Mouse (Mus musculus) frontal cortex, postnatal 14 days (tissue): Measurements from ENCODE around the gene Fut1.
A peak's percentile ranks its signal among the peaks of the same experiment; 100 is the strongest.
"Not testable (repeated sequence)": the region's sequence is repeated elsewhere in the genome, so short reads cannot be mapped to it uniquely, and the experiment has no call there.

Experiments
- DNase-seq, 2 experiments: peaks; one replicate each; pipeline ENCODE4 v3.0.0; 2022; ENCODE audit warnings: low spot score in 2 of 2

The Fut1 gene

GRCm38 (mm10) chr7:45638623-45639401 is 21.7 kb downstream of the Fut1 start:
- peak; percentile 93 to 96 for DNase-seq

DNA sequence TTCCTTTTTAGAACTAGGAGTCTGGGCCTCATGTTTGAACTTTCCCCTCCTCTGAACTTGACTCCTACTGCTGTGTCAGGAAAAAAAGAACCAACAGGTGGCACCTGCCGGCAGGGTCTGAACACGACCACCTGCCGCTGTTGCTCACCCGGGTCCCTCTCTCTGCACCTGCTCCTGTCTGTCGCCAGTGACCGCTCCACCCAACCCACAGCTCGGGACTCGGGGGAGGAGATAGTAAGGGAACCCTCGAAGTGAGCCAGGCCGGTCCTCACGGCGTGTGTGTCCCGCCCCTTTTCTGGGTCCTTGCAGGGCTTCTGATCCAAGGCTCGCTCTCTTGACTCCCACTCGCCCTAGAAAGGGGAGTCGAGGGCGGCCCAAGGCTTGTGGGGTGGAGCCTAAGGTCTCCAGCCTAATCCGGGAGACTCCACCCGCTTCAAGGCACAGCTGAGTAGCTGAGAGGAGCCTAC is 22.5 kb downstream of the Fut1 start, which contains the start of gene Mamstr:
Mamstr (plus strand) TSS at position 417 of the 467 bp plus-strand sequence.
- no peak for DNase-seq

GRCm38 (mm10) chr7:45640191-45640957 is 23.3 kb downstream of the Fut1 start:
- DNase-seq: no peak

DNA sequence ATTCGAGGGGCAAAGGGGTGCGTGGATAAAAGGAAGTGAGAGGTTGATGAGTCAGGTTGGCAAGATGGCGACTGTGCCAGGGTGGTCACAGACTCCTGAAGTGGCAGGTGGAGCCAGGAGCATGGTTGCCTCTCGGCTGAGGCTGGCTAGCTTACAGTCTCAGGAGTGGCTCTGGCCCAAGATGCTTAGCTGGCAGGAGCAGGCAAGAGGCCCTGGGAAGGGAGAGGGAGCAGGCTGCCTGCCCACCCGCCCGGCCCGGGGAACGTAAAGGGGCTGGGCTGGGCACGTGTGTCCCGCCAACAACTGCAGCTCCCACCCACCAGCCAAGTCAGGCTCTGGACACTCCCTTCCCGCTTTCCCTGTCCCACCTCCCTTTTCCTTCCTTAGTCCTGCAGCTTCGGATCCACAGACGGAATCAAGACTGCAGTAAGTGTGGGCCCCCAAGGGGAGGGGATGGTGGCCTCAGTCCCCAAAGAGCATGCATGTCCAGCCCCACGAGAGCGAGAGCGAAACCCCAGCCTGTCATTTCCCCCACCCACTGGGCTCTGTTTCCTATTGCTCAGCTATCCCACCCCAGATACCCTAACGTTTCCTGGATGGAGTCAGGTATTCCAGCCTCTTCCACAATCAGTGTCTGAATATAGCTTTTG is 24.4 kb downstream of the Fut1 start:
- DNase-seq: no peak

DNA sequence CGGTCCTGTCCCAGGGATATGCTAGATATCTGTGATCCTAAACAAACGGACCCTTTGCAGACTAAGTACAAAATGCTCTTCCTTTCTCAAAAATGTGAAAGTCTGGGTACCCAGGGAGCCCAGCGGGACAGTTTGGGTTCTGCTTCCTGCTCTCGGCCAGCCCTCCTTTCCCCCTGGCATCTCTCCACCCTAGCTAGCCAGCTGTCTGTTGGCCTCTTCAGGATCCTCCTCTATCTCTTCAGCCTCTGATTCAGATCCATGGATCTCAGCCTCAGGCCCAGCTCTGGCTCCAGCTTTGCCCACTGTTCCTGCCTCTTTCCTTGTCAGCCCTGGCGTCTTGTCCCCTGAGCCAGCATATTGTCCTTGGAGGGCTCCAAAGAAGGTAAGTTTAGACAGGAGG is 25.0 kb downstream of the Fut1 start:
- DNase-seq: no peak

GRCm38 (mm10) chr7:45642503-45643255 is 25.6 kb downstream of the Fut1 start:
- DNase-seq: no peak

- peak; percentile 84 to 90 for DNase-seq
Measured at GRCm38 (mm10) chr7:45643441-45644178, 26.5 kb downstream of the Fut1 start.

- peak; percentile 56 to 68 for DNase-seq
Measured at GRCm38 (mm10) chr7:45644183-45644582, 27.1 kb downstream of the Fut1 start.

DNA sequence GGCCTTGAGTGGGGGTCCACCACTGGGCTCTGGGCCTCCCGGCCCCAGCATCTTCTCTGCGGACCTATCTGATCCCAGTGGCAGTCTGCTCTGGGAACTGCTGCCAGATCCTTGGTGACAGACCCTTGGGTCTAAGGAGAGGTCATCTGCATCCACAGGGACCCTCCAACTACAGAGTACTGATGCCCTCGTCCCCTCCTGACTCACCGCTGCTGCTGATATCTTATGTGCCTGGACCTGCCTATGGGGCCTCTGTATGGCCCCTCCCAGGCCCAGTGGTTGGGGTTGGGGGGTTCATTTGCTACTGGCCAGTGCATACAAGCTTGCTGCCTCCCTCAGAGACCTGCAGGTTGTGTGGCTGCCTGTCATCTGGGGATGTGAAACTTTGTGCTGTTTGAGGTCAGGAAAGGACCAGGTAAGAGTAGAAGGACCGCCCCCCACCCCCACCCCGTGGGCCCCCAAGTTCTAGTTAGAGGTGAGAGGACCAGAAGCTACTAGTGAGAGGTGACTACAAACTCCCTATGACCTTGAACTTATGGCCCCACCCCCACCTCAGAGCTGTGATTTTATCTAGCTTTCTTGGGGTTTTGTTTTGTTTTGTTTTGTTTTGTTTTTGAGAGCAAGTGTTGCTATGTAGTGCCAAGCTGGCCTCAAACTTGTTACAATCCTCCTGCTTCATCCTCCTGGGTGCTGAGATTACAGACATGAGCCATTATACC is 27.9 kb downstream of the Fut1 start:
- no peak for DNase-seq

- no peak for DNase-seq
Measured at GRCm38 (mm10) chr7:45645591-45645971, 28.5 kb downstream of the Fut1 start.

- no peak for DNase-seq
Measured at GRCm38 (mm10) chr7:45646671-45647070, 29.6 kb downstream of the Fut1 start.

- DNase-seq: no peak
Measured at GRCm38 (mm10) chr7:45649351-45649750, 32.3 kb downstream of the Fut1 start.

- not testable (repeated sequence) for DNase-seq
Measured at GRCm38 (mm10) chr7:45650484-45650883, 33.4 kb downstream of the Fut1 start.

DNA sequence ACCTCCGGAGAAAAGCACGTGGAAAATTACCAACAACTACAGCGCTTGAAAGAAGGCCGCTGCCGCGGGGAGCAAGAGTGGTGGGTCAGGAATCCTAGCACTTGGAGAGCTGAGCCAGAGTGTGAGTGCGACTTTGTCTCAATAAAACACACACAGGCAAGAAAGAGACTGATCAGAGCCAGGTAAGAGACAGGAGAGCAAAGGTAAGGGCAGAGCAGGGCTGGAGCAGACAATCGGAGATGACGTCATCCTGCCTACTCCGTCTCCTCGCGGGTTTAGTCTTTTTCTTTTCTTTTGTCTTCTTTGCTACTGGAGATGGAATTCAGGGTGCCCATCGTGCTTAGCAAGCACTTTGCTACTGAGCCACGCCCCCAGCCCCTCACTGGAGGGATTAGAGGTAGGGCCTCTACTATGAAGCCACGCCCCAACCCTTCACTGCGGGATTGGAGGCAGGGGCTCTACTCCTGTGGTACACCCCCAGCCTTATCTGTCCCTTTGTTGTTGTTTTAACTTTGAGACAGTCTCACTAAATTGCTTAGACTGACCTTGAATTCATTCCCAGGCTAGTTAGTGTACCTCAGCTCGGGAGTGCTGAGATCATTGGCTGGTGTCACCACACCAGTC is 37.4 kb downstream of the Fut1 start:
- no peak for DNase-seq

DNA sequence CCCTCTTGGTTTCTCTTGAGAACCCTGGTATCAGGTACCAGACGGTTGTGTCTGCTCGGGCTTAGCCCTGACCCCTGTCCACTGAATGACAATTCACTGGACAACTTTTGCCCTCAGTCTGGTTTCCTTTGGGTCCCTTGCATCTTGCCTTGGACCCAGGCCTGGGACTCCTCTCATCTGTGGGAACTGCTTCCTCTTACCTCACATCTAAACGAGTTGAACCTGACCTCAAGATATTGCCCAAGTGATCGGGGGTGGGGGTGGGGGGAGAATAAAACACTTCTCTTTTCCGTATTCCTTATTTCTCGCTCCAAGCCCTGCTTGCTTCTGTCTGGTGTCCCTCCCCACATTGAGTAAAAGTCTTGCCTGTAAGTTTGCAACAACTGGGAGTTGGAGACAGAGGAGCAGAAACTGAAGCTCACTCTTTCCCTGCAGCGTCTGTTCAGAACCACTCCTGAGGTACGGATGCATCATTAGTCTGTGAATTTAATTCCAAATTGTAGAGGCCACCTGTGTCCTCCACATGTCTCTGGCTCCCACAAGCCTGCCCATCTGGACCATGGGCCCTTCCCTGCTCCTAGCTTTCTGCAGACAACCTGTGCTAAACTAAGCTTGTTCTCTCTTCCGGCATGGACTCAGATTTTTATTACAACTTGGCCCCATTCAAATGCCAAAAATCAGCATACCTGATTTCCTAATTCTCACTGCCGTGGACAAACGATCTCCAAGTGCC is 43.8 kb downstream of the Fut1 start:
- no peak for DNase-seq

DNA sequence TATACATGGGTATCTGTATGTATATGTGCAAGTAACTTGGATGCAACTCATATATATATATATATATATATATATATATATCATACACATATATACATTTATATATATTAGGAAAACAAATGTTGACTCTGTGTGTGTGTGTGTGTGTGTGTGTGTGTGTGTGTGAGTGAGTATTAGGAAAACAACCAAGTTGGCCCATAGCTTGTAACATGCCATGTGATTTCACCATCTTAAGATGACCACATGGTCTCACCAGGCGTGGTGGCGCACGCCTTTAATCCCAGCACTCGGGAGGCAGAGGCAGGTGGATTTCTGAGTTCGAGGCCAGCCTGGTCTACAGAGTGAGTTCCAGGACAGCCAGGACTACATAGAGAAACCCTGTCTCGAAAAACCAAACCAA is 44.6 kb downstream of the Fut1 start:
- DNase-seq: not testable (repeated sequence)

DNA sequence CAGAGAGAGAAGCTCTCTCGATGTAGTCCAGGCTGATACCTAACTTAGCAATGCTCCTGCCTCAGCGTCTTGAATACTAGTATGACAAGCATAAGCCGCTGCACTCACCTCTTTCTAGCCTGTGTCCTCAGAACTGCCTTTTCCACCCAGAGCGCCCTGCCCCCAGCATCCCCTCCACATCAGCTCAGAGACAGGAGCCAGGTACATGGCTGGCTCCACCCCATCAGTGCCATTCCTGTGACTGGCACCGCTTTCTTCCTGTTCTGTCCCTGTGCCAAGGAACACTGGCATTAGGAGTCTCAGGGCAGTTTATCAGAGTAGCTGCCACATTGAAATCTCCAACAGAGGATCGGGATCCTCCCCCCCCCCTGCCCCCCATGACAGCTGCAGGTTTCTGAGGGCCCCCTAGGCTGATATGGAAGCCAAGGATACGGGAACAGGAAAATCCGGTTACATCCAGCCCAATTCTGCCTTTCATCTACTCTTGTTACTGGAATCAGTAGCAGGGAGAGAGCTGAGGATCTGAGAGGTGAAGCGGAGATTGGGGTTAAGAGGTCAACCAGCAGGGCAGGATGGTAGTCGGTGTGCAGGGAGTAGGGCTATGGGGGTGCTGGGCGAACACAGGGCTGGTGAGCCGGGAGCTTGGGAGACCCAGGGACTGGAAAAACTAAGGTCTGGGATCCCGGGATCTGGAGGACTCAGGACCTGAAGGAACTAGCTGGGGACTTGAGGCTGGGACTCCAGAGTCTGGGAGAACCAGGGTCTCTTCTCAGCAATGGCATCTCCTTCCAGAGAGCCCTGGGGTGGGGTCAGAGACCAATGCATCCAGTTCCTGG is 48.4 kb downstream of the Fut1 start:
- DNase-seq: no peak

GRCm38 (mm10) chr7:45666161-45666560 is 49.1 kb downstream of the Fut1 start, which contains the start of gene Fut2:
Gene Fut2, minus strand, starts transcription at chr7:45666394.
- no peak for DNase-seq
